ENCODE assay signal across 18 mouse cellular contexts in genomic region chr16:66495532-66495931, GRCm38 (mm10).
DNase-seq lines count a peak whose midpoint lies in the region; ATAC-seq and TF ChIP-seq lines count a peak whose summit lies in the region.
"Had no signal": no experiment of that assay in that cellular context is flagged by ENCODE, and none has a peak within 500 bp of the region (broad histone marks: within the 10 kb centered on the region; RNA-seq: fewer than 3 reads in every experiment).

No protein-coding gene starts in this region.

- H3K4me3 ChIP-seq in forebrain, embryonic 14.5 days (ENCODE audit: low read depth, low read length): no peak overlapping the region
- no peak overlapping the region for H3K4me3 ChIP-seq in forebrain, embryonic 15.5 days
- no peak overlapping the region for H3K4me3 ChIP-seq in kidney, postnatal 0 days (replicated peaks; ENCODE audit: low read depth, low read length)
- H3K4me3 ChIP-seq: forebrain, embryonic 12.5 days; heart, embryonic 10.5 days; intestine, embryonic 15.5 days; kidney, embryonic 15.5 days had no signal

- H3K9ac ChIP-seq in forebrain, embryonic 14.5 days (ENCODE audit: low read length): no peak overlapping the region
- H3K9ac ChIP-seq in forebrain, embryonic 15.5 days (replicated peaks): no peak overlapping the region
- no peak overlapping the region for H3K9ac ChIP-seq in kidney, postnatal 0 days (ENCODE audit: low read depth, low read length)
- H3K9ac ChIP-seq: forebrain, embryonic 12.5 days; intestine, embryonic 15.5 days; kidney, embryonic 15.5 days had no signal

- H3K4me1 ChIP-seq in forebrain, embryonic 14.5 days (ENCODE audit: control insufficient read depth, insufficient read depth, low read length): no peaks in the 10 kb centered on the region
- peaks cover 3% of the 10 kb centered on the region; the same call in 1 of the 2 replicates for H3K4me1 ChIP-seq in forebrain, embryonic 15.5 days
- H3K4me1 ChIP-seq in kidney, postnatal 0 days (replicated peaks; ENCODE audit: insufficient read depth, low read length): no peaks in the 10 kb centered on the region
- H3K4me1 ChIP-seq: forebrain, embryonic 12.5 days; heart, embryonic 10.5 days; intestine, embryonic 15.5 days; kidney, embryonic 15.5 days had no signal

- DNase-seq in forebrain, embryonic 14.5 days (ENCODE audit: low spot score): peak; percentile 42
- no peak for DNase-seq in kidney, postnatal 0 days (ENCODE audit: low spot score)
- no peak for DNase-seq in kidney, postnatal 4 days
- peak; percentile 44 for DNase-seq in retina, embryonic 14.5 days (ENCODE audit: low spot score)
- DNase-seq in retina, postnatal 1 day: no peak
- DNase-seq in right cerebral cortex, postnatal 25 days: no peak
- DNase-seq: adrenal gland, adult 2 months; cerebellum, adult 11-12 months; heart, postnatal 10 days; lung, adult 18-20 months; spleen, adult 18-20 months; thymus, adult 2 months had no signal

- H3K27me3 ChIP-seq in forebrain, embryonic 14.5 days (replicated peaks; ENCODE audit: control insufficient read depth, insufficient read depth, low read length): no peaks in the 10 kb centered on the region
- H3K27me3 ChIP-seq in forebrain, embryonic 15.5 days: no peaks in the 10 kb centered on the region
- no peaks in the 10 kb centered on the region for H3K27me3 ChIP-seq in kidney, postnatal 0 days (ENCODE audit: insufficient read depth, low read length)
- H3K27me3 ChIP-seq: forebrain, embryonic 12.5 days; intestine, embryonic 15.5 days; kidney, embryonic 15.5 days had no signal

- TF ChIP-seq CTCF in kidney, postnatal 0 days (IDR thresholded peaks at IDR 0.05; ENCODE audit: low read depth): peak; percentile 31; the same call in 1 of the 2 replicates

- no peak overlapping the region for H3K27ac ChIP-seq in forebrain, embryonic 14.5 days (ENCODE audit: low read depth, low read length)
- no peak overlapping the region for H3K27ac ChIP-seq in forebrain, embryonic 15.5 days (replicated peaks)
- no peak overlapping the region for H3K27ac ChIP-seq in kidney, postnatal 0 days
- H3K27ac ChIP-seq: forebrain, embryonic 12.5 days; heart, embryonic 10.5 days; intestine, embryonic 15.5 days; kidney, embryonic 15.5 days had no signal

- no peak overlapping the region for H3K4me2 ChIP-seq in forebrain, embryonic 14.5 days (ENCODE audit: low read length)
- H3K4me2 ChIP-seq in forebrain, embryonic 15.5 days (replicated peaks): no peak overlapping the region
- no peak overlapping the region for H3K4me2 ChIP-seq in kidney, postnatal 0 days (ENCODE audit: low read length)
- H3K4me2 ChIP-seq: forebrain, embryonic 12.5 days; intestine, embryonic 15.5 days; kidney, embryonic 15.5 days; liver, embryonic 11.5 days had no signal

- no peak for ATAC-seq in forebrain, embryonic 14.5 days
- ATAC-seq in forebrain, embryonic 15.5 days (replicated peaks): no peak
- ATAC-seq in kidney, postnatal 0 days (replicated peaks; ENCODE audit: low FRiP score, low read depth): no peak
- ATAC-seq: intestine, embryonic 15.5 days had no signal

- H3K36me3 ChIP-seq in forebrain, embryonic 14.5 days (ENCODE audit: control insufficient read depth, insufficient read depth, low read length): no peaks in the 10 kb centered on the region
- no peaks in the 10 kb centered on the region for H3K36me3 ChIP-seq in forebrain, embryonic 15.5 days
- H3K36me3 ChIP-seq in kidney, postnatal 0 days (ENCODE audit: insufficient read depth, low read length): no peaks in the 10 kb centered on the region
- H3K36me3 ChIP-seq: forebrain, embryonic 12.5 days; heart, embryonic 10.5 days; intestine, embryonic 15.5 days; kidney, embryonic 15.5 days had no signal

- no peaks in the 10 kb centered on the region for H3K9me3 ChIP-seq in forebrain, embryonic 14.5 days (replicated peaks; ENCODE audit: control insufficient read depth, low read length)
- H3K9me3 ChIP-seq in forebrain, embryonic 15.5 days: no peaks in the 10 kb centered on the region
- no peaks in the 10 kb centered on the region for H3K9me3 ChIP-seq in kidney, postnatal 0 days (replicated peaks; ENCODE audit: low read length)
- H3K9me3 ChIP-seq: forebrain, embryonic 12.5 days; heart, embryonic 10.5 days; intestine, embryonic 15.5 days; kidney, embryonic 15.5 days had no signal

- WGBS in forebrain, embryonic 14.5 days: 72% methylated on average over 3 of the region's 3 CpGs
- WGBS in forebrain, embryonic 15.5 days: 78% methylated on average over 3 of the region's 3 CpGs
- WGBS in kidney, postnatal 0 days: 69% methylated on average over 3 of the region's 3 CpGs

Comparison
In these comparisons a context has a peak if more than half of its experiments do, and no peak if none do; other contexts are left out.
1. DNase-seq: peak in forebrain, embryonic 14.5 days (single experiment) and retina, embryonic 14.5 days (single experiment); none in kidney, postnatal 0 days (single experiment), kidney, postnatal 4 days (0 of 2), retina, postnatal 1 day (single experiment) and right cerebral cortex, postnatal 25 days (single experiment).